Mouse (Mus musculus): ENCODE data around the gene Glt8d1. TPM values are rescaled to one million over a fixed set of nuclear protein-coding genes. Genes with fewer than 3 reads are reported as not detected.

Gene Glt8d1
- polyA plus RNA-seq (2015; fragmentation: Nextera tagmentation; extraction: Ambion mirVana), result 20.8 and 29.2 TPM in 2 replicates

DNA sequence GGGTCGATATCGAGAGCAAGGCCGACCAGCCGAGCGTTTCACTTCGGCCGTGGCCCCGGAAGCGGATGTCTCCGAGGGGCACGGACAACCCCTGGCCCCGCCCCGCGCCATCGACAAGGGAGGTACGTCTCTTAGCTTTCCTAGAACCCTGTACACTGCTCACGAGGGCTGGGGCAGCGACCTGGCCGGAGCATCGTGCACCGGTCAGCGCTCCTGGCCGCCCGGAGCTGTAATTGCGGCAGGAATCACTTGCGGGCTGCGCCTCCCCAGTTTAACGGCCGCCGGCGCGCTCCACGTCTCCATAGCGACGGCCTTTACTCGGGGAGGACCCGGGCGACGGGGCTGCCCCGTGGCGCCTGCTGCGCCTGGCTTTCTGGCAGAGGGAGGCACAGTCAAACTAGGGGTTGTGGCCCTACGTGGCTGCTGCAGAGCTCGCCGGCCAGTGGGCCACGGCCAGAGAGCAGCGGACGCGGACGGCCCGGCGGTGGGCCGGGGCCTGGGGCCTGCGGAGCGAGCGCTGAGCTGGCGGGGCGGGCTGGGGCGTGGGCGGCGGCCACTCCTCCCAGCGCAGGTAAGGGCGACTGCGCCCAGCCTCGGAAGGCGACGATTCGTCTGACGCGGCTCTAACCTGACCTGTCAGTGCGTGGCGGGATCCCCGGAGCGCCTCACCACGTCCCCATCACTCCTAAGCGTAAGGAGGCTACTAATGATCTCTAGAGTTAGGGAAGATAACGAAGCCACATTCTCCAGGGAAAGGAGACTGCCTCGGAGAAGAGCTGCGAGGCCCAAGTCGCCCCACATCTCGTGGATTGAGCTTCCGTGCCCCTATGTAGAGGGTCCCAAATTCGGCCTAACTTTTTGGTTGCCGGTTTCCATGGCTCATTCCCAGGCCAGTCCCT, at the start of gene Glt8d1, which contains the start of gene Spcs1:
TSS of gene Glt8d1 (plus strand) at position 94 of the 899 bp plus-strand sequence.
TSS of gene Spcs1 (minus strand) at position 366 of the 899 bp plus-strand sequence.

DNA sequence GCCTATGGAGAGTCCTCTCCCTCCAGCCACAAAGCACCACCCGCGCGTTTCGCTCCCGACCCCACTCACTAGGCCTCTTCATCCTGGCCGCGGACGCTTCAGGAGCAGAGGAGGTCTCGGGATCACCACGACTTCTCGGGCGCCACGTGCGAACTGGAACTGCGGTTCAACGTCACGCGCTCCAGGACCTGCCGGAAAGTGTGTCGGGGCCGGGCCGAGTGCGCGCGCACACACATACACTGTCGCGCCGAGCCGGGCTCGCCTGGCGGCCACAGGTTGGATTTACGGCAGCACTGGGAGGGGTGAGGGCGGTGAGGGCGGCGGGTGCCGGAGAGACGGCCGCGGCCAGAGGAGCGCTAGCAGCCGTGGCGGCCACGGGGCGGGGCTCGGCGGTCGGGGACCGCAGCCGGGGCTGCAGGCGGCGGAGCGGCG, 17.7 kb downstream of the Glt8d1 start, which contains the start of the genes Pbrm1 and Gnl3:
TSS of gene Pbrm1 (plus strand) at position 279 of the 432 bp plus-strand sequence.
TSS of gene Gnl3 (minus strand) at position 293 of the 432 bp plus-strand sequence.

Other genes with a start within 250 kb of the Glt8d1 start
- gene Tmem110, start 175.8 kb upstream of the Glt8d1 start, polyA plus RNA-seq (2015; fragmentation: Nextera tagmentation; extraction: Ambion mirVana), result 11.7 and 12.6 TPM in 2 replicates
- 1.8 and 2.4 TPM in 2 replicates for gene Mustn1, start 122.2 kb upstream of the Glt8d1 start, polyA plus RNA-seq (2015; fragmentation: Nextera tagmentation; extraction: Ambion mirVana)
- 0.12 and 0.29 TPM in 2 replicates for gene Itih4, start 114.9 kb upstream of the Glt8d1 start, polyA plus RNA-seq (2015; fragmentation: Nextera tagmentation; extraction: Ambion mirVana)
- 1.6 and 1.9 TPM in 2 replicates for gene Itih3, start 77.6 kb upstream of the Glt8d1 start, polyA plus RNA-seq (2015; fragmentation: Nextera tagmentation; extraction: Ambion mirVana)
- gene Itih1, start 58.1 kb upstream of the Glt8d1 start, polyA plus RNA-seq (2015; fragmentation: Nextera tagmentation; extraction: Ambion mirVana), result 0.05 TPM in 1 of 2 replicates, not detected in the other
- 2.8 and 4.1 TPM in 2 replicates for gene Nek4, start 50.0 kb upstream of the Glt8d1 start, polyA plus RNA-seq (2015; fragmentation: Nextera tagmentation; extraction: Ambion mirVana)
- 311 and 313 TPM in 2 replicates for gene Spcs1, start 272 bp downstream of the Glt8d1 start, polyA plus RNA-seq (2015; fragmentation: Nextera tagmentation; extraction: Ambion mirVana)
- 64.9 and 65.8 TPM in 2 replicates for gene Pbrm1, start 17.7 kb downstream of the Glt8d1 start, polyA plus RNA-seq (2015; fragmentation: Nextera tagmentation; extraction: Ambion mirVana)
- gene Gnl3, start 17.8 kb downstream of the Glt8d1 start, polyA plus RNA-seq (2015; fragmentation: Nextera tagmentation; extraction: Ambion mirVana), result 135 and 137 TPM in 2 replicates
- gene Smim4, start 127.6 kb downstream of the Glt8d1 start, polyA plus RNA-seq (2015; fragmentation: Nextera tagmentation; extraction: Ambion mirVana), result 136 and 138 TPM in 2 replicates
- 88.3 and 97.0 TPM in 2 replicates for gene Nt5dc2, start 129.7 kb downstream of the Glt8d1 start, polyA plus RNA-seq (2015; fragmentation: Nextera tagmentation; extraction: Ambion mirVana)
- gene Stab1, start 167.2 kb downstream of the Glt8d1 start, polyA plus RNA-seq (2015; fragmentation: Nextera tagmentation; extraction: Ambion mirVana), result 28.7 and 37.1 TPM in 2 replicates
- gene Tnnc1, start 206.9 kb downstream of the Glt8d1 start, polyA plus RNA-seq (2015; fragmentation: Nextera tagmentation; extraction: Ambion mirVana), result 0.53 and 0.75 TPM in 2 replicates
- 94.1 and 119 TPM in 2 replicates for gene Nisch, start 215.5 kb downstream of the Glt8d1 start, polyA plus RNA-seq (2015; fragmentation: Nextera tagmentation; extraction: Ambion mirVana)
- 1.1 TPM in 2 replicates for gene Sema3g, start 216.5 kb downstream of the Glt8d1 start, polyA plus RNA-seq (2015; fragmentation: Nextera tagmentation; extraction: Ambion mirVana)
- 12.9 TPM in 2 replicates for gene Phf7, start 249.9 kb downstream of the Glt8d1 start, polyA plus RNA-seq (2015; fragmentation: Nextera tagmentation; extraction: Ambion mirVana)